Mouse (Mus musculus) thymus, adult 2 months (tissue): ENCODE data around the gene Vps37c. TPM values are rescaled to one million over a fixed set of nuclear protein-coding genes. Genes with fewer than 3 reads are reported as not detected.

Experiments used
- DNase-seq: peaks from one replicate; pipeline ENCODE4 v3.0.0; 2021
- H3K27ac ChIP-seq: fragments of 200-500 bp; 2 replicates; pipeline ENCODE4 v1.5.1; 2012; ENCODE audit warnings: low read length, control low read depth; ENCODE audit not compliant: control insufficient read depth, insufficient read depth
- H3K27me3 ChIP-seq: fragments of 200-500 bp; 2 replicates; pipeline ENCODE4 v1.6.1; 2012; ENCODE audit warnings: mild to moderate bottlenecking, low read length, moderate library complexity, mixed read lengths; ENCODE audit not compliant: control insufficient read depth, insufficient read depth
- H3K36me3 ChIP-seq: fragments of 200-500 bp; 2 replicates; pipeline ENCODE4 v1.6.1; 2012; ENCODE audit warnings: mild to moderate bottlenecking, low read length, moderate library complexity; ENCODE audit not compliant: control insufficient read depth, insufficient read depth
- H3K4me1 ChIP-seq: fragments of 200-500 bp; replicated peaks from 2 replicates; pipeline ENCODE4 v1.6.1; 2012; ENCODE audit warnings: low read length; ENCODE audit not compliant: control insufficient read depth, insufficient read depth
- H3K4me3 ChIP-seq: fragments of 200-500 bp; 2 replicates; pipeline ENCODE4 v1.5.1; 2012; ENCODE audit warnings: mild to moderate bottlenecking, low read length, control low read depth, moderate library complexity; ENCODE audit not compliant: control insufficient read depth, insufficient read depth
- CTCF ChIP-seq: fragments of 200-500 bp; IDR thresholded peaks from 2 replicates; pipeline ENCODE4 v1.5.1; 2012; ENCODE audit warnings: mild to moderate bottlenecking, control low read depth, low read length, moderate library complexity, borderline replicate concordance; ENCODE audit not compliant: control insufficient read depth, poor library complexity, insufficient read depth; ENCODE audit errors: extremely low read depth
- POLR2A ChIP-seq: fragments of 200-500 bp; IDR thresholded peaks from 2 replicates; pipeline ENCODE4 v1.6.1; 2012; ENCODE audit warnings: mild to moderate bottlenecking, low read length, control low read depth, moderate library complexity; ENCODE audit not compliant: control insufficient read depth, poor library complexity, insufficient read depth; ENCODE audit errors: extremely low read depth
- WGBS: fragments of 180-500 bp; shearing (Covaris S2); methylation state at CpG from one replicate; pipeline ENCODE4 v1.1.7; 2018; 5-methylcytosine and 5-hydroxymethylcytosine counted together
- polyA plus RNA-seq: library from polyadenylated mRNA; depleted of rRNA; stranded (reverse); fragments of >200 nt; gene quantifications from 2 replicates; pipeline ENCODE4 v1.2.3, GENCODE M21; 2012

The Vps37c gene
- polyA plus RNA-seq, 1 experiment = 38.2 TPM

DNA sequence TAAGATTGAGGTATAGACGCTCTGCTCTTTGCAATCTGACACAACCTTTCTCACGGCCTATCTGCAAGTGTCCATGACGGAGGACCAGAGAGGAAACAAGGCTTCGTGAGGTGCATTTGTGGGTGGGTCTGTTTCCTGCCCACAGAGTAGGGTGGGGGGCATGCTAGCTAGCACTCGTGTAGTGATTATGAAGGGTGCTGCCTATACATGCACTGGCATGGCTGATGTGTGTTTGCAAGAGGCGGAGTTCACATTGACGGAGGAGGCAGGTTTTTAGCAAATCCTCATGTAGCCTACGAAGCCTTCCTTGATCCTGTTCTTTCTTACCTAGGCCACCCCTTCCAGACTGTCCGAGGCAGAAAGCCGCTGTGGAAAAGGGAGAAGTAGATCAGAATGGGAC lies 41.4 kb downstream of the Vps37c start:
- Histone ChIP-seq H3K4me3 (no peak overlapping the region), H3K4me1 (peaks cover 33% of the 10 kb centered on the region), H3K27ac (no peak overlapping the region), H3K27me3 (no peaks in the 10 kb centered on the region), H3K36me3 (peaks cover 67% of the 10 kb centered on the region)
- TF ChIP-seq POLR2A (no peak), CTCF (no peak)
- DNase-seq = no peak
- whole genome bisulfite sequencing = 74% methylated on average over 10 of the region's 10 CpGs

DNA sequence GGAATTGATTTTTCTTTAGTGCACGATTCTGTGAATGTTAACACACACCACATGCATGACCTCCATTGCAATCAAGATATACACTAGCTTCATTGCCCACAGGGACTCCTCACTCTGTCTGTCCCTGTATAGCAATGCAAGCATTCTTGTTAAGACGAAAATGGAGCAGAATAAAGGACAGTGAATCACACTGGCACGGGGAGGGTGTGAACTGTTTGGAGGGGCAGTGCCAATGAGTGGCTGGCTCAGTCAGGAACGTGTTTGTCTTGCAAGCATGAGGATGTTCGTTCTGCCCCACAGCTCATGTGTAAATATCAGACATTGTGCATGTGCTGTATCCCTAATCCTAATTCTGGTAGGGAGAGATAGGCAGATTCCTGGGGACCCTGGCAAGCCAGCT lies 41.9 kb downstream of the Vps37c start:
- H3K4me1 ChIP-seq = peaks cover 33% of the 10 kb centered on the region
- no peak overlapping the region for H3K27ac ChIP-seq
- no peaks in the 10 kb centered on the region for H3K27me3 ChIP-seq
- WGBS = 90% methylated on average over 5 of the region's 5 CpGs
- TF ChIP-seq POLR2A = no peak
- no peak for TF ChIP-seq CTCF
- H3K36me3 ChIP-seq = peaks cover 68% of the 10 kb centered on the region
- no peak overlapping the region for H3K4me3 ChIP-seq
- DNase-seq = no peak

DNA sequence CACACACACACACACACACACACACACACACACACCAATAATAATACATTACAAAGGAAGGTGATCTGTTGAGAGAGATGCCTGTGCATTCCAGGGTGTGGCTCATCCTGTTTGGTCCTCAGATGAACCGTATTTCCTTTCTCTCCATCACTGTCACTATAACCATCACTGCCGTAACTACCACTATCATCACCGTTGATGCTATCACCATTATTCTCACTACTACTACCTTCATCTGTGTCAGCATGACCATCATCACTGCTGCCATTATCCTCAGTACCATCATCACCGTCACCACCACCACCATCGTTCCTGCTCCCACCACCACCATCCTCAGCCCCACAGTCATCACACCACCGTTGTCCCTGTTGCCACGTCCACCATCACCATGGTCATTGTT lies 43.4 kb downstream of the Vps37c start:
- no peak for DNase-seq
- Histone ChIP-seq H3K36me3 (peaks cover 60% of the 10 kb centered on the region), H3K4me1 (peaks cover 48% of the 10 kb centered on the region), H3K27ac (no peak overlapping the region), H3K4me3 (no peak overlapping the region), H3K27me3 (no peaks in the 10 kb centered on the region)
- WGBS = 95% methylated on average over 7 of the region's 7 CpGs
- TF ChIP-seq CTCF (no peak), POLR2A (no peak)

DNA sequence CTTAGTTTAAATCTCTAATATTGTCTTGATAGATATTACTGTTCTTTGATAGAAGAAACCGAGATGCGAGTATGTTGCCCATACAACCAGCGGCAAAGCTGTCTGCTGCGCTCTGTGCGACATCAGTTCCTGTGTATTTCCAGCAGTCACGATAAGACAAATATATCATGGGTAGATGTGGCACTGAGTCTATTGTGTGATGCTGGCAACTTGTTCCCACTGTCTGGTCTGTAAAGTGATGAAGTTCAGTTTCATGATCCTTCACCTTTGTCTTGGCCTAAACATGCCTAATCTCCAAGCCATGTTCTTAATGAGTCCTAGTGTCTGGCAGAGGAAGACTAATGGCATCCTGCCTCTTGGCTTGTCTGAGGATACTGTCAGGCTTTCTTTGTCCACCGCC lies 44.2 kb downstream of the Vps37c start:
- 92% methylated on average over 7 of the region's 7 CpGs for WGBS
- H3K4me3 ChIP-seq = no peak overlapping the region
- H3K27me3 ChIP-seq = no peaks in the 10 kb centered on the region
- peaks cover 53% of the 10 kb centered on the region for H3K4me1 ChIP-seq
- no peak for DNase-seq
- peaks cover 55% of the 10 kb centered on the region for H3K36me3 ChIP-seq
- H3K27ac ChIP-seq = no peak overlapping the region
- TF ChIP-seq POLR2A (no peak), CTCF (no peak)

- TF ChIP-seq POLR2A (no peak), CTCF (no peak)
- no peak for DNase-seq
- Histone ChIP-seq H3K27ac (no peak overlapping the region), H3K4me1 (peaks cover 61% of the 10 kb centered on the region), H3K36me3 (peaks cover 47% of the 10 kb centered on the region), H3K4me3 (no peak overlapping the region), H3K27me3 (no peaks in the 10 kb centered on the region)
- WGBS = 95% methylated on average over 10 of the region's 10 CpGs
These were observed 45.1 kb downstream of the Vps37c start for GRCm38 (mm10) chr19:10733501-10734127.

DNA sequence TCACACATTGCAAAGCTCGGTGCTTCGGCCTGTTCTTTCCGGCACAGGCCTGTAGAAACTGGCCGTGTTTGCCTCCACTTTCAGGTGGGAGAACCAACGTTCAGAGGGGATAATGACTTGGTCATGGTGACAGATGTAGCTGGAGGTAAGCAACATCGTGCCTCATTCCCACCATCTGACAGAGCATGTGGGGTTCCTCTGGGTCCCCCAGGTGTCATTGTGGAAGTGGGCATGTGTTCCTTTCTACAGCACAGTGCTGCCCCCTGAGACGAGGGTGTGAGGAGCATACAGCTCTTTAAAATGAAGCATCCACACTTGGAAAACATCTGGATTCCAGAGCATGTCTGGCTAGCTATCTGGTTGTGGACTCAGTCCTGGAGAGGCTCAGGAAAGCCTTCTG lies 46.0 kb downstream of the Vps37c start:
- TF ChIP-seq CTCF = no peak
- TF ChIP-seq POLR2A = no peak
- WGBS = 88% methylated on average over 7 of the region's 7 CpGs
- H3K4me1 ChIP-seq = peaks cover 66% of the 10 kb centered on the region
- no peaks in the 10 kb centered on the region for H3K27me3 ChIP-seq
- no peak overlapping the region; the same call in 1 of the 2 replicates for H3K4me3 ChIP-seq
- H3K27ac ChIP-seq = no peak overlapping the region
- no peak for DNase-seq
- peaks cover 39% of the 10 kb centered on the region for H3K36me3 ChIP-seq

- Histone ChIP-seq H3K27ac (no peak overlapping the region), H3K4me3 (no peak overlapping the region; the same call in 1 of the 2 replicates), H3K27me3 (no peaks in the 10 kb centered on the region), H3K36me3 (peaks cover 34% of the 10 kb centered on the region; the same call in 1 of the 2 replicates), H3K4me1 (peaks cover 65% of the 10 kb centered on the region)
- DNase-seq = no peak
- 92% methylated on average over 3 of the region's 3 CpGs for WGBS
- TF ChIP-seq CTCF (no peak), POLR2A (no peak)
These were observed 46.5 kb downstream of the Vps37c start for GRCm38 (mm10) chr19:10735061-10735460.
